19 mouse cellular contexts compared by ENCODE assay signal in genomic region chr1:64008031-64008430, GRCm38 (mm10).
DNase-seq lines count a peak whose midpoint lies in the region; ATAC-seq and TF ChIP-seq lines count a peak whose summit lies in the region.
"Had no signal": no experiment of that assay in that cellular context is flagged by ENCODE, and none has a peak within 500 bp of the region (broad histone marks: within the 10 kb centered on the region; RNA-seq: fewer than 3 reads in every experiment).

No protein-coding gene starts in this region.

- ATAC-seq in forebrain, embryonic 15.5 days (replicated peaks) = no peak
- ATAC-seq in hindbrain, embryonic 11.5 days (ENCODE audit: low FRiP score) = peak; percentile 25; the same call in 1 of the 2 replicates
- ATAC-seq in hindbrain, embryonic 13.5 days (ENCODE audit: low FRiP score) = no peak
- ATAC-seq: forebrain, embryonic 14.5 days; forebrain, postnatal 0 days had no signal

- H3K4me1 ChIP-seq in forebrain, embryonic 10.5 days = peaks cover 30% of the 10 kb centered on the region
- peaks cover 11% of the 10 kb centered on the region for H3K4me1 ChIP-seq in forebrain, embryonic 15.5 days
- 0 out of 2 replicates have a peak, but pooled peaks cover 2% of the 10 kb centered on the region for H3K4me1 ChIP-seq in hindbrain, embryonic 11.5 days (replicated peaks; ENCODE audit: control insufficient read depth, insufficient read depth, low read length)
- peaks cover 19% of the 10 kb centered on the region for H3K4me1 ChIP-seq in hindbrain, embryonic 13.5 days (replicated peaks)
- H3K4me1 ChIP-seq: embryonic facial prominence, embryonic 12.5 days had no signal

- no peak overlapping the region for H3K4me2 ChIP-seq in forebrain, embryonic 15.5 days (replicated peaks)
- H3K4me2 ChIP-seq in hindbrain, embryonic 11.5 days (replicated peaks; ENCODE audit: low read depth, low read length) = no peak overlapping the region
- H3K4me2 ChIP-seq in hindbrain, embryonic 13.5 days = no peak overlapping the region
- H3K4me2 ChIP-seq: embryonic facial prominence, embryonic 12.5 days; forebrain, embryonic 12.5 days had no signal

- H3K36me3 ChIP-seq in forebrain, embryonic 10.5 days (replicated peaks) = no peaks in the 10 kb centered on the region
- no peaks in the 10 kb centered on the region for H3K36me3 ChIP-seq in forebrain, embryonic 15.5 days
- no peaks in the 10 kb centered on the region for H3K36me3 ChIP-seq in hindbrain, embryonic 11.5 days (ENCODE audit: control insufficient read depth, insufficient read depth, low read length)
- H3K36me3 ChIP-seq in hindbrain, embryonic 13.5 days = no peaks in the 10 kb centered on the region
- H3K36me3 ChIP-seq: embryonic facial prominence, embryonic 10.5 days; embryonic facial prominence, embryonic 12.5 days; forebrain, embryonic 12.5 days had no signal

- peaks cover 4% of the 10 kb centered on the region; the same call in 1 of the 2 replicates for H3K27me3 ChIP-seq in forebrain, embryonic 10.5 days (ENCODE audit: poor library complexity, severe bottlenecking)
- H3K27me3 ChIP-seq in forebrain, embryonic 15.5 days = no peaks in the 10 kb centered on the region
- no peaks in the 10 kb centered on the region for H3K27me3 ChIP-seq in hindbrain, embryonic 11.5 days (ENCODE audit: control insufficient read depth, insufficient read depth, low read length)
- H3K27me3 ChIP-seq in hindbrain, embryonic 13.5 days = no peaks in the 10 kb centered on the region
- H3K27me3 ChIP-seq: embryonic facial prominence, embryonic 12.5 days; forebrain, embryonic 12.5 days had no signal

- DNase-seq in forebrain, embryonic 10.5 days (ENCODE audit: extremely low spot score, low spot score) = no peak
- no peak for DNase-seq in hindbrain, embryonic 11.5 days (ENCODE audit: low spot score)
- peak; percentile 51 for DNase-seq in left cerebral cortex, postnatal 4 days
- DNase-seq in left cerebral cortex, adult 2 months (ENCODE audit: extremely low spot score in 1 of 2, low spot score in 2 of 2) = no peak
- no peak for DNase-seq in urinary bladder, adult 2 months (ENCODE audit: low spot score)
- DNase-seq: adrenal gland, adult 2 months; adrenal gland, postnatal 10 days; adrenal gland, postnatal 25 days; cerebellum, adult 11-12 months; cerebellum, adult 2 months; cerebellum, adult 9-11 months; cerebellum, postnatal 25 days; forebrain, postnatal 0 days had no signal

- no peak overlapping the region for H3K4me3 ChIP-seq in forebrain, embryonic 10.5 days
- H3K4me3 ChIP-seq in forebrain, embryonic 15.5 days = no peak overlapping the region
- no peak overlapping the region for H3K4me3 ChIP-seq in hindbrain, embryonic 11.5 days (ENCODE audit: low read depth, low read length)
- H3K4me3 ChIP-seq in hindbrain, embryonic 13.5 days = no peak overlapping the region
- no peak overlapping the region for H3K4me3 ChIP-seq in left cerebral cortex, adult 2 months
- H3K4me3 ChIP-seq: embryonic facial prominence, embryonic 10.5 days; embryonic facial prominence, embryonic 12.5 days; forebrain, embryonic 12.5 days had no signal

- H3K9ac ChIP-seq in forebrain, embryonic 15.5 days (replicated peaks) = no peak overlapping the region
- no peak overlapping the region for H3K9ac ChIP-seq in hindbrain, embryonic 11.5 days (ENCODE audit: low read depth, low read length)
- H3K9ac ChIP-seq in hindbrain, embryonic 13.5 days = no peak overlapping the region
- H3K9ac ChIP-seq: embryonic facial prominence, embryonic 12.5 days; forebrain, embryonic 12.5 days; forebrain, postnatal 0 days had no signal

- TF ChIP-seq CTCF in left cerebral cortex, adult 2 months (IDR thresholded peaks at IDR 0.05) = no peak

- H3K27ac ChIP-seq in forebrain, embryonic 10.5 days = 0 out of 2 replicates have a peak overlapping the region, but pooled peaks have one; percentile 12
- H3K27ac ChIP-seq in forebrain, embryonic 15.5 days (replicated peaks) = no peak overlapping the region
- H3K27ac ChIP-seq in hindbrain, embryonic 11.5 days (ENCODE audit: low read depth, low read length) = no peak overlapping the region
- no peak overlapping the region for H3K27ac ChIP-seq in hindbrain, embryonic 13.5 days
- H3K27ac ChIP-seq in left cerebral cortex, adult 2 months = no peak overlapping the region
- H3K27ac ChIP-seq: embryonic facial prominence, embryonic 10.5 days; embryonic facial prominence, embryonic 12.5 days had no signal

- intact Hi-C loops in left cerebral cortex, postnatal 4 days (cut with DNase I) = no loop called here
- intact Hi-C loops in left cerebral cortex, adult 2 months (cut with DNase I) = no loop called here

- no peaks in the 10 kb centered on the region for H3K9me3 ChIP-seq in forebrain, embryonic 10.5 days
- no peaks in the 10 kb centered on the region for H3K9me3 ChIP-seq in forebrain, embryonic 15.5 days
- no peaks in the 10 kb centered on the region for H3K9me3 ChIP-seq in hindbrain, embryonic 11.5 days (ENCODE audit: control insufficient read depth, low read length)
- H3K9me3 ChIP-seq in hindbrain, embryonic 13.5 days = no peaks in the 10 kb centered on the region
- H3K9me3 ChIP-seq: embryonic facial prominence, embryonic 10.5 days; embryonic facial prominence, embryonic 12.5 days; forebrain, embryonic 12.5 days had no signal
